Mouse (Mus musculus): ENCODE data around the gene Olfr901. TPM values are rescaled to one million over a fixed set of nuclear protein-coding genes. Genes with fewer than 3 reads are reported as not detected.

Olfr901 gene
- total and polyA plus RNA-seq, 3 experiments: not detected

GRCm38 (mm10) chr9:38423801-38424200, 5.5 kb upstream of the Olfr901 start:
- H3K36me3 ChIP-seq (ENCODE audit: control insufficient read depth in 1 of 2, insufficient read depth in 2 of 2, low read length in 2 of 2): no peaks in the 10 kb centered on the region
- DNase-seq (ENCODE audit: low read depth, low spot score): no peak
- H3K9me3 ChIP-seq (replicated peaks; ENCODE audit: insufficient read depth, low read length): no peaks in the 10 kb centered on the region
- H3K27ac ChIP-seq (ENCODE audit: control insufficient read depth, low read depth, low read length): no peak overlapping the region
- TF ChIP-seq TAL1 (IDR thresholded peaks at IDR 0.05; ENCODE audit: low read length) (no peak), POLR2AphosphoS5 (IDR thresholded peaks at IDR 0.05; ENCODE audit: borderline replicate concordance, low read depth, low read length) (no peak), GABPA (IDR thresholded peaks at IDR 0.05; ENCODE audit: low read depth, low read length) (no peak), TBP (IDR thresholded peaks at IDR 0.05; ENCODE audit: low read depth, low read length) (no peak), CTCF (IDR thresholded peaks at IDR 0.05 in 2 of 3, conservative IDR thresholded peaks at IDR 0.05 in 1 of 3; ENCODE audit: control insufficient read depth in 1 of 3, insufficient read depth in 1 of 3, low read depth in 2 of 3, low read length in 3 of 3, poor library complexity in 1 of 3, severe bottlenecking in 1 of 3) (no peak), KAT2A (conservative IDR thresholded peaks at IDR 0.05; ENCODE audit: low read depth, low read length) (no peak), ZKSCAN1 (IDR thresholded peaks at IDR 0.05; ENCODE audit: low read depth, low read length) (no peak), ZNF384 (IDR thresholded peaks at IDR 0.05; ENCODE audit: low read depth, low read length) (no peak)
- H3K79me2 ChIP-seq (ENCODE audit: control insufficient read depth, insufficient read depth, low read length, poor library complexity): no peaks in the 10 kb centered on the region
- H3K27me3 ChIP-seq (ENCODE audit: control insufficient read depth in 1 of 2, insufficient read depth in 2 of 2, low read length in 2 of 2): no peaks in the 10 kb centered on the region
- no peaks in the 10 kb centered on the region for H3K4me1 ChIP-seq (ENCODE audit: control insufficient read depth in 1 of 2, insufficient read depth in 2 of 2, low read length in 2 of 2)
- H3K4me3 ChIP-seq (ENCODE audit: control insufficient read depth in 1 of 2, insufficient read depth in 1 of 2, low read depth in 2 of 2, low read length in 2 of 2): no peak overlapping the region
- no peak overlapping the region for H3K9ac ChIP-seq (ENCODE audit: control insufficient read depth, low read depth, low read length, poor library complexity, severe bottlenecking)

- Histone ChIP-seq H3K4me1 (ENCODE audit: control insufficient read depth in 1 of 2, insufficient read depth in 2 of 2, low read length in 2 of 2) (no peaks in the 10 kb centered on the region), H3K79me2 (ENCODE audit: control insufficient read depth, insufficient read depth, low read length, poor library complexity) (no peaks in the 10 kb centered on the region), H3K27ac (ENCODE audit: control insufficient read depth, low read depth, low read length) (no peak overlapping the region), H3K9ac (ENCODE audit: control insufficient read depth, low read depth, low read length, poor library complexity, severe bottlenecking) (no peak overlapping the region), H3K27me3 (ENCODE audit: control insufficient read depth in 1 of 2, insufficient read depth in 2 of 2, low read length in 2 of 2) (no peaks in the 10 kb centered on the region), H3K4me3 (ENCODE audit: control insufficient read depth in 1 of 2, insufficient read depth in 1 of 2, low read depth in 2 of 2, low read length in 2 of 2) (no peak overlapping the region), H3K9me3 (replicated peaks; ENCODE audit: insufficient read depth, low read length) (no peaks in the 10 kb centered on the region), H3K36me3 (ENCODE audit: control insufficient read depth in 1 of 2, insufficient read depth in 2 of 2, low read length in 2 of 2) (no peaks in the 10 kb centered on the region)
- TF ChIP-seq ELF1 (IDR thresholded peaks at IDR 0.05; ENCODE audit: low read depth, low read length) (no peak), ZC3H11A (IDR thresholded peaks at IDR 0.05; ENCODE audit: low read depth, low read length) (no peak), MYB (IDR thresholded peaks at IDR 0.05; ENCODE audit: low read depth, low read length) (no peak), E2F4 (IDR thresholded peaks at IDR 0.05; ENCODE audit: borderline replicate concordance, low read depth, low read length) (no peak), MAX (IDR thresholded peaks at IDR 0.05; ENCODE audit: low read length) (no peak), TCF12 (IDR thresholded peaks at IDR 0.05; ENCODE audit: low read depth, low read length) (no peak), TAL1 (IDR thresholded peaks at IDR 0.05; ENCODE audit: low read length) (no peak), RCOR1 (IDR thresholded peaks at IDR 0.05; ENCODE audit: low read depth, low read length) (no peak)
- no peak for DNase-seq (ENCODE audit: low read depth, low spot score)
Measured at GRCm38 (mm10) chr9:38427026-38427425, 2.2 kb upstream of the Olfr901 start.

DNA sequence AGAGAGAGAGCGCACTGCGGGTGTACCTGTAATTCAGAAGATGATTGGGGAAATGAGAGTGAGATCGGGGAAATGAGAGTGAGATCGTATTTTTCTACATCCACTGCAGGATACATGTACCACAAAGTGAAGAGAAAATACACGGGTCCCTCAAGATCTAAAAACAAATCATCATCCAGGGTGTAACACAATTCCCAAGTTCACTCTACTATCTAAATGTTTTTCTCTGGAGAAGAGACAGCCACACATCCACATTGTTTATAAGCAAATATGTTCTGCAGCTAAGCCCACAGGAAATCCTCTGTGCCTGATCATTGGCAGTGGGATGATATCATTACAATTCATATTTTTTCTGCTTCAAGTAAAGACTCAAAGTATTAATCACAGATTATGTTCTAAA, 18.1 kb downstream of the Olfr901 start, which contains the start of gene Olfr902:
Olfr902 (plus strand) TSS at position 301 of the 400 bp plus-strand sequence.
- H3K27ac ChIP-seq (ENCODE audit: control insufficient read depth, low read depth, low read length): no peak within 1 kb of the TSS
- no peaks in the 10 kb centered on the region for H3K9me3 ChIP-seq (replicated peaks; ENCODE audit: insufficient read depth, low read length)
- no peak for DNase-seq (ENCODE audit: low read depth, low spot score)
- no peaks in the 10 kb centered on the region for H3K4me1 ChIP-seq (ENCODE audit: control insufficient read depth in 1 of 2, insufficient read depth in 2 of 2, low read length in 2 of 2)
- H3K9ac ChIP-seq (ENCODE audit: control insufficient read depth, low read depth, low read length, poor library complexity, severe bottlenecking): no peak within 1 kb of the TSS
- H3K4me3 ChIP-seq (ENCODE audit: control insufficient read depth in 1 of 2, insufficient read depth in 1 of 2, low read depth in 2 of 2, low read length in 2 of 2): no peak within 1 kb of the TSS
- no peaks in the 10 kb centered on the region for H3K36me3 ChIP-seq (ENCODE audit: control insufficient read depth in 1 of 2, insufficient read depth in 2 of 2, low read length in 2 of 2)
- no peaks in the 10 kb centered on the region for H3K79me2 ChIP-seq (ENCODE audit: control insufficient read depth, insufficient read depth, low read length, poor library complexity)
- H3K27me3 ChIP-seq (ENCODE audit: control insufficient read depth in 1 of 2, insufficient read depth in 2 of 2, low read length in 2 of 2): no peaks in the 10 kb centered on the region
- no peak for TF ChIP-seq MAZ (IDR thresholded peaks at IDR 0.05; ENCODE audit: low read depth, low read length)
- TF ChIP-seq TCF12 (IDR thresholded peaks at IDR 0.05; ENCODE audit: low read depth, low read length): no peak
- no peak for TF ChIP-seq NRF1 (IDR thresholded peaks at IDR 0.05; ENCODE audit: insufficient read depth, low read depth, low read length, poor library complexity, severe bottlenecking)
- TF ChIP-seq ZC3H11A (IDR thresholded peaks at IDR 0.05; ENCODE audit: low read depth, low read length): no peak
- no peak for TF ChIP-seq NELFE (IDR thresholded peaks at IDR 0.05; ENCODE audit: low read depth, low read length)
- TF ChIP-seq MAFK (IDR thresholded peaks at IDR 0.05; ENCODE audit: borderline replicate concordance, low read depth, low read length): no peak
- no peak for TF ChIP-seq MYB (IDR thresholded peaks at IDR 0.05; ENCODE audit: low read depth, low read length)
- no peak for TF ChIP-seq HCFC1 (IDR thresholded peaks at IDR 0.05; ENCODE audit: low read depth, low read length)
- TF ChIP-seq CTCF (IDR thresholded peaks at IDR 0.05 in 2 of 3, conservative IDR thresholded peaks at IDR 0.05 in 1 of 3; ENCODE audit: control insufficient read depth in 1 of 3, insufficient read depth in 1 of 3, low read depth in 2 of 3, low read length in 3 of 3, poor library complexity in 1 of 3, severe bottlenecking in 1 of 3): no peak
- no peak for TF ChIP-seq ZMIZ1 (IDR thresholded peaks at IDR 0.05; ENCODE audit: low read depth, low read length)
- TF ChIP-seq POLR2A (IDR thresholded peaks at IDR 0.05; ENCODE audit: control insufficient read depth in 1 of 2, insufficient read depth in 1 of 2, low read depth in 1 of 2, low read length in 2 of 2, poor library complexity in 1 of 2): no peak
- TF ChIP-seq POLR2AphosphoS2 (IDR thresholded peaks at IDR 0.05; ENCODE audit: low read length): no peak
- no peak for TF ChIP-seq SMC3 (IDR thresholded peaks at IDR 0.05; ENCODE audit: low read depth, low read length)
- no peak for TF ChIP-seq ETS1 (IDR thresholded peaks at IDR 0.05; ENCODE audit: low read depth, low read length)
- TF ChIP-seq ZNF384 (IDR thresholded peaks at IDR 0.05; ENCODE audit: low read depth, low read length): no peak
